Mouse (Mus musculus) c-Kit-positive CD71-negative TER-119-negative erythroid progenitor cells, embryonic 14.5 days (primary cell): ENCODE measurements around the gene Sorcs3.

ENCODE experiments used
- DNase-seq: peaks from one replicate; pipeline ENCODE4 v3.0.0-alpha.2; 2013; ENCODE audit warnings: low read depth

Sorcs3 gene

DNA sequence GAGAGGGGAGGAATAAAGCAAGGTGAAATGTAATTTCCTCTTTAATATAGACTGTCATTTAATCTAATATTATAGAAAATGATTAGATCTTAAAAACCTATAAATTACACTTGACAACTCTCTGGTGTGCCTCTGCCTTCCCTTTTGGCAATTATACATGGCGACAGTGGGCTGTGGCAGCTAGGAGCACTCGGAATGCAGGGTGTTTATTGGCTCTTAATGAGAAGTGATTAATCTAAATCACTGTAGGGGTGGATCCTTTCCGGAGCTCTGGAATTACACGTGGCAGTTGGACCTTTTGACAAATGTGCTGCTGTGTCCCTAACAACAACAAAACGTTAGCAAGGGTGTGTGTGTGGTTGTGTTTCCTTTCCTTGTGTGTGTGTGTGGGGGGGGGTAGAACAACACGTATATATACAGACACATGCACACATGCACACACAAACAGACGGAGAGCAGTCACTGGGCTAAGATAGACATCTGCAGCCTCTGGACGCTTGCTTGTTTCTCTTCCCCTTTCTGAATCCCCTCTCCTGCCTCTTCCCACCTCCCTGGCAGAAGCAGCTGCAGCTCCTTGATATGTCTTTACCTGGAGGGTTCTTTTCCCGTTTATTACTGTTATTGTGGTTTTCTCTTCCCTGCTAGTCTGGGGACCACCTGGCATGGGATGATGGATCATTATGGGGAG is 318.8 kb downstream of the Sorcs3 start:
- no peak for DNase-seq

DNA sequence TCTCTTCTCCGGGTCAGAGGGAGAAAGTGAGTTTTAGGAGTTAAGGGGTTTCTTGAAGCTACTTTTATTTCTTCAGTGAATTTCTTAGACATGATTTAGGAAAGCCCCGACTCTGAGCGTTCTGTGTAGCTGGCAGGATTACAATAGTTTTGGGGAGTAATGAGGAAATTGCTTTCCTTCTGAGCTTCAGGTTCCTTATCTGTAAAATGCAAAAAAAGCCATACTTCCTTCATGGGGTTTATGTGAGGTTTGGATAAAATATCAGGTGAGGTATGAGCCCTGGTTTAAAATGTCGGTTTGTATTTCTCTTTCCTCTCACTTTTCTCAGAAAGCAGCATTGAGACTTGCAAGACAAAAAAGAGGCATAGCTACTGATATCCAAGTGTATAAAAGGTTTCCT is 327.8 kb downstream of the Sorcs3 start:
- DNase-seq = no peak

DNA sequence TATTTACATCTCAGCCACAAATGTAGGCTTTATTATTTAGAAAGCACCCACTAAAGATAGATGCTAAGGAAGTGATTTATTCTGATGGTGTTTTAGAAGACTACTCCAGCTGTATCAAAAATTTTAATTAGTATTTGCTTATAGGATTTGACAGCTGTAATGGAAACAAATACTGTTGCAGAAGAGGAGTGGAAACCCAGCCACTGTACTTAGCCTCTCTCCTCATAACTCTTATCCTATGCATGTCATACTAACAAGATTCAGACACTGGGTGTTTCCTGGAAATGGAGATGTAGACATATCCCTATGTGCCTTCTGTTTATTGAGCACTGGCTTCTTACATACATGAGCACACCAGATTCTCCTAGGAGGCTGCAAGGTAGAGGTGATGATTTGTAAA is 338.5 kb downstream of the Sorcs3 start:
- DNase-seq = no peak

DNA sequence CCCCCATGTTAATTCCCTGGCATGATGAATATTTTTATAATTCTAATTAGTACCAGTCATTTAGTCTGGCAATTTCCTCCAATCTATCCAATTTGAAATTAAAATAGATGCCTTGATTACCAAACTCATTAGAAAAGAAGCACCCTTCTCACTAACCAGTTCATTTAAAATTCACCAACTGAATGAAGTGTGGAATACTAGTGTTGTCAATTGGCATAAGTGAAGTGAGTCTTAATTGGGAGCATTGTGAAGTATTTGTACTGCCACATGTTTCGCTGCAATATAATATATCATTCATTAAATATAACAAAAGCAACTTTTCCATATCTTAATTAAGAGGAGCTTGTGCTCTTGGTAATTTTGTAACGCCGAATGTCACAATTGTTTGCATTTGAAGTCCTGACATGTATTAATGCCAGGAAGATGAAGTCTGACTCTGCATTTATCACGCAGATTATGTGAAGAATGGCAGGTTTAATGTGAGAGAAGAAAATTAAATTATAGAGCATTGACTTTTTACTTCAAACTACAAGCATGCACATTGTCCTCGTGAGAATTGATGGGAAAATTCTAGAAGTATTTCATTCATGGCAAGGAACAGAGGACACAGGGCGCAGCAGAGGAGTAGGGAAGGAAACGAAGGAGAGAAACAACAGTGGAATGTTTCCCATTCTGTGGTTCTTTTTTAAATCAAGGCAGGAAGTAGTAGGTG is 339.8 kb downstream of the Sorcs3 start:
- DNase-seq = no peak

DNA sequence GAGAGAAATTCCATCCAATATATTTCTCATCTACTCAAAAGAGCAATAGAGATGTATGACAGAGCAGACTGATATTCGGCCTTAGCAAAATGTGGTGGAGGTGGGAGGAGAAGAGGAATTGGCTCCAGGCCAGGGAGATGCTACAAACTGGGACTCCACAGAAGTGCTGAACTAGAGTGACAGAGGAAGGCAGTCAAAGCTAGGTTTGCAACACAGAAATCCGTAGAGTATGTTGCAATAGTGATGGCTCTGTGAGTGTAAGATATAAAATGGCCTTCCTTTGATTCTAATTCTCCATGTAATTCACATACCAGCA is 340.3 kb downstream of the Sorcs3 start:
- DNase-seq = no peak

DNA sequence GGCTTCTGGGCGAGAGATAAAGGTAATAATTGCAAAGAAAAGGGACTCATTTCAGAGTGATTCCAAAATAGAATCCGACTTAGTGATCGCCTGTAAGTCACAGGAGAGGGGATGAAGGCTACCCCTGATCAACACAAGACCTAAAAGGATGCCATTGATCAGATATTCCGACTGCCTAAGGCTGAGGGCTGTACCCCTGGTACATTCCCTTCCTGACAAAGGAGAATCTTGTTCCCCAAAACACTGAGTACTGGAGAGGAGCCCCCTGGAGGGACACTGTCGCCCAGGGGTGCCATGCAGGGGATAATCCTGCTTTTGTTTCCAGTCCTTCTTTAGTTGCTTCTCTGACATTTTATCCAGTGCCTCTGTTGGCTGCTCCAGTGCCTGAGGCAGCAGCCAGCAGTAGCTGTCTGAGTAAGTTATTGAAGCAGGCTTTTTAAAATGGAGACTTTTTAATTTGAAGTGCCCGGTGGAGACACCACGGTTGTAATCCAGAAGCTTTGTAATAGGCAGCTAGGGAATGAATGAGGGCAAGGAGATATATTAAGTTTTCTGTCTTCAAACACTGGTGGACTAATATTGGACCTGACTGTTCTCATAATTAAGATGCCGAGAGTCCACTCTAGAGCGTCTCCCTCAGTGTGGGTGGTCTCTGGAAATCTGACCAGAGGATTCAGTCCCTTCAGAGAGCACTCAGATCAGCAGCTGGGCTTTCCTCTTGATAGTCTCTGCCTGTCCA is 342.5 kb downstream of the Sorcs3 start:
- DNase-seq = no peak

DNA sequence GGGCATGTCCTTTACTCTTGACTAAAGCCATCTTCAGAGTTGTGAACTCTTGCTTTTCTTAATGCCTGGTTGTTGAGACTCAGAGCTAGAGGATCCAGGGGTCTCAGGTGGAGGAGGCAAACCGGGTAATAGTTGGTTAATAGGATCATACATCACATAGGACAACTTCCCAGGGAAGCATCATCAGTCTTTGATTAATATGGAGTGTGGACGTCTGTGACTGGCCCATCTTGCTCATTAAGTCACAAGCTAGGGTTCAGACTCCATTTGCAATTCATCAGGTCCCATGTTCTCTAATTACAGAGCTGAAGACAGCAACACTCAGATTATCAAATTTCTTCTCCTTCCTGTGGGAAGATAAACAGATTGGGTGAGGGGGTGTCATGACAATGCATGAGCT is 353.6 kb downstream of the Sorcs3 start:
- no peak for DNase-seq

DNA sequence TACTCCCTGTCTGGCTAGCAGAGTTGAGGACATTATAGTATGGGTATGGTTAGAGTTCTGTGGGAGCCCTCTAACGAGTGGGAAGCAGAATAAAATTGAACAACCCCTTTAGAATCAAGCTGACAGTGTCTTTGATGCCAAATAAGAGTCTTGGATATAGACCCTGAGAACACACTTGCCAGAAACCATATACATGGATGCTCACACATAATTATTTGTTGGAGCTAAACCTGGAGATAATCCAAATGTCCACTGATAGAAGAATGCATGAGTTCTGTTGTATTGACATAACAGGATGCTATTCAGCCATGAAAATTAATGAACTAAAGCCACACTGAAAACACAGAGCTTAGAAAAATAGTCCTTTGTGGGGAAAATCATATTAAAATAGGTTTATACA is 369.9 kb downstream of the Sorcs3 start:
- no peak for DNase-seq

DNA sequence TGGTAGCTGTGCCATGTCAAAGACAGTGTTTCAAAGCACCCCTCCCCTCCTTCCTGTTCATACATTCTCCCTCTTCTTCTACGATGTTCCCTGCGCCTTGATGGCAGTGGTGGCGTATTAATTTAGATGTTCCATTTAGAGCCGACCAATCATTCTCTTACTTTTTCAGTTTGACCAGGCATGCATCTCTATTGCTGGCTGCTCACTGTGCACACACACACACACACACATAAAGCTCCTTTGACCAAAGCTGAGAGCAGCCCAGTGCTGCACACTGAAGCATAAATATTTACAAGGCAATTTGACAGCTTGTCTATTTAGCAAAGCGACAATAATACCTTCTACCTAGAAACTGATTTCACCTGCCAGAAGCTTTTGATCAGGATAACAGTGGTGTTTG is 371.3 kb downstream of the Sorcs3 start:
- DNase-seq = no peak

DNA sequence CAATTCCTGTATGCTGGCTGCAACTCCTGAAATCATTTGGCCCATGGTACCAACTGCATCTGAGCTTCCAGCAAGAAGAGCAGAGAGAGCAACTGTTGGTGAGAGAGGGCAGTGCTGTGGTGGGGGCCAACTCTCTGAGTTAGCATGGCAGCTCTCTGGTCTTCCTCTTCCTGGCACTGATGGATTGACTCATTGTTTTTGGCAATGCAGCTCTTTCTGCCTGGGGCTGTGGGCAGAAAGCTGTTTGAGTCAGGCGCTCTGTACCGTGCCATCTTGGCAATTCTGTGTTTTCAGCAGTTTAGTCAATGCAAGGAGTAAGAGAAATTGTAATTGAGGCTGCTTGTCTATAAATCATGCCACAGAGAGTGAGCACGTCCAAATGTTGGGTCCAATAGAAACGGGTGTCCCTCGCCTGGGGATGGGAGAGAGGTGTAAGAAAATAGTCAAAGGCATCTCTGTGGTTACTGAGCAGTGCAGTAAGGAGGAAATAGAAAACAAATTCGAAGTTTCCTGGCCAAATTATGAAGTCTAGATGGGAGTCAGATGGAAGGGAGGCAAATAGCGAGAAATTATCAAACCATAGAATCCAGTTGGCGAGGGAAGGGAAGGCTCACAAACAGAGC is 379.2 kb downstream of the Sorcs3 start:
- no peak for DNase-seq

DNA sequence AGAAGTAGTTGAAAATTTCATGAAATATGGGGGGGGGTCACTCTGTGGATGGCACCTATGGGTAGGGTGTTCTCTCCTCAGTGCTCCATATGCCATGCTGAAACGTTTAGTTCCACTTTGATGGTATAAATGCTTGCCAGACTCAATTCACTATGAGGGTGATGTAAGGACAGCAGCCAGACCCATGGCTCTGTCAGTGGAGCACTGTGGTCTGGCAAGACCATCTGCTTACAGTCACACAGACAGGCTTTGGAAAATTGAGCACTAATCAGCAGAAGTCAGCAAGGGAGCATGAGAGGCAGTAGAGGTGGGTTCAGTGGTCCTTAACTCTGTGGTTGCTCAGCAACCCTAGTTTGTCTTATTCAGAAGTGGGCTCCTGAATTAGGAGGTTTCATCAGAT is 411.1 kb downstream of the Sorcs3 start:
- no peak for DNase-seq

DNA sequence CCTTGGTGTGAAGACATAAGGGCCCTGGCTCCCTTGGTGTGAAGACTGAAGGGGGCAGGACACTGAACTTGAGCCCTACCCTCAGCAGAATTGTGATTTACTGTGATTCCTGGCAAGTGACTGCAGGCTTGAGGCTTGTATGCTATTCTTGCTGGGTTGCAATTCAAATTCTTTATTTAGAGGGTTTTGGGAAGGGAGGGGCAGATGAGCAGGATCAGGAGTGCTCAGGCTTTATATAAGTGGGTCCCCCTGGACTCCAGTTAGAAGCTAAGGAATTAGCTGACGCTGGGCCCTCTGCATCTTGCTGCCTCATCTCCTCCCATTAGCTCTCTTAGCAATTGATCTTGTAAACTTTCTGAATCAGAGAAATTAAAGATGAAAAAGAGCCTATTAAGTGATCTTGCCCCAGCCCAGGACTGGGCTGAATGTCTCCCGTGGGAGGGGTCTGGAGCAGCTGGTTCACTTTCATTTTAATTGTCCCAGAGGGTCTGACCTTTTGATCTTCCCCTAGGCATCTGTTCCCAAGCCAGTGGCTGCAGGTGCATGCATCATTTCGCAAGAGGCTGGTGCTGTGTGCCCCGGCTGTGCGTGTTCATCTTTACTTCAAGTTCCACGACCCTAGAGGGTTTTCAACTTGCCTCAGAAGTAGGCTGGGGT is 425.0 kb downstream of the Sorcs3 start:
- no peak for DNase-seq

DNA sequence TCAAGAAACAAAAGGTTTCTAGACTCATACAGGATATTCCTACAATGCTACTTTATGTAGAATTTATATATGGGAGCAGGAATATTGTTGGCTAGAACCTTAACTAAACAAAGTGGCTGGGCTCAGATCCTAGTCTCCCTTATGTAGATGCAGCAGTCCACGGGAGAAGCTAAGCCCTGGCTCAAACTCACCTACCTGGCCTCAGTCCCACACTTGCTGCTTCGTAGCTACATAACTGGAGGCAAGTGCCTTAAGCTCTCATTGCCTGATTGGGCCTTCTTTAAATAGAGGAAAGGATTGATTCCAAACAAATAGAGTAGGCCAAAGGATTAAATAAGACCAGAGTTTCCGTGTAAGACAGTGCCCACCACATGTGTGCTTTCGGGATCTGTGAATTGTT is 436.7 kb downstream of the Sorcs3 start:
- no peak for DNase-seq

DNA sequence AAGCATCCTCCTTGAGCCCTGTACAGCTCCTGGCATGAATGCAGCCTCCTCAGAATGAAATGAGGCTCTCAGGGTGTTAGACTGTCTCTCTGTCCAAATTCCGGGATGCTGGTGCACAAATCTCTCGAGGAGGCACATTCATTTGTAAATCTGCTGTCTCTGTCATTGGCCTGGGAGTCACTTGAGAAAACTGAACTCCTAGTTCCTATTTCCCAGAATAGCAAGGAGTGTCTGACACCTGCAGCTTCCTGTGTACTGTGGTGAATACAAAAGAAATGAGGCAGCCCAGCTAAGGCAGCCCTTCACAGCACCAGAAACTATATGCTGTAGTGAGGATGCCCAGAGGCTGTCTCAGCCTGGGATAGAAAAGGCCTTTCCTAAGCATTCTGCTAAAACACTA is 444.1 kb downstream of the Sorcs3 start:
- DNase-seq = no peak

DNA sequence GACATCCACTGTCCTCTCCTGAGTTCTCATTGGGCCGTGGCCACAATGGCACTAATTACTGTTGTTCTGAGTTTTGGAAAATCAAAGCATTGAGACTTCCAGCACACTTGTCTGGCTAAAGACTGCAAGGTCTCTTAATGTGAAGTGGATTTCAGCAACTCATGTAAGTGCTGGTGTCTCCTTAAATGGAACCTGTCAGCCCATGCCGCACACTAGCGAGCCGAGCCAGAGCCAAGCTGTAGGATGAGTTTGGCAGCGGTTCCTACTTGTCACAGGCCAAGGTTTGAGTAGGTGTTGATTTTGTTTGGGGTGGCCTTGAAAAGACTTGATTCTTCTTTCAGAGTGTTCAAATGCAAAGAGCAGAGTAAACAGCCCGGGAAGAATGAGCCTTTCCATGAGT is 445.8 kb downstream of the Sorcs3 start:
- no peak for DNase-seq

DNA sequence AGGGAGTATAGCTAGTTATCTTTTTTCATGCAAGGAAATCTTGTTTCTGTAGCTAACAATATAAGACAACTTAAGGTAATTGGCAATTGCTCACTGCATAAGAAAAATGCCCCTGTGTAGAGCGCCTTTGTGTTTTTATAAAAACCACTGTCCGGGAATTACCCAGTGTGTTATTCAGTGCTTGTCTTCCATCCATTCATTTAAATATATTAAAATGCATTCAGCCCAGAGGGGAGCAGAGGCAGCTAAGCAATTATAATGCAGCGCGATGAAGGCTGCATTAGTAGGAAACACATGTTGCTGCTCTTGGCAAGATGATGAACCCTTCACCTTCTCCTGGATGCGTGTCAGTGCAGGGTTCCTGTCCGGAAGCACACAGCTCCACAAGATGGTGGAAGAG is 454.4 kb downstream of the Sorcs3 start:
- DNase-seq = no peak

DNA sequence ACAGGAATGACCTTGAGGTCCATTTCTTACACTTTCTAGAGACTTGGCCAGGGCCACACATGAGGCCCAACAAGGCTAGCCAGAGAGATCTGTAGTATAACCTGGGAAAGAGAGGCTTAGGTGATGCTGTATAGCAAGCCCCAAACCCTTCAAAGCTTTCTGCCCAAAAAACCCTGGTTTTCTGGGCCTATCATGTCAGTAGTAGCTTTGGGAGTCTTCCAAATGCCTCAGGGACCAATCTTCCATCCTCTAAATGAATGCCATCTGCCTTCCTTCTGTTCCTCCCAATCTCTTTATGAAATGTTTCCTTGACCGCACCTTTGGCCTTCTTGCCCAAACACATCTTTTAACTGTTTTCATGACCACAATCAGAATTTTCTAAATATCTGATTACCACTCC is 474.1 kb downstream of the Sorcs3 start:
- DNase-seq = no peak

DNA sequence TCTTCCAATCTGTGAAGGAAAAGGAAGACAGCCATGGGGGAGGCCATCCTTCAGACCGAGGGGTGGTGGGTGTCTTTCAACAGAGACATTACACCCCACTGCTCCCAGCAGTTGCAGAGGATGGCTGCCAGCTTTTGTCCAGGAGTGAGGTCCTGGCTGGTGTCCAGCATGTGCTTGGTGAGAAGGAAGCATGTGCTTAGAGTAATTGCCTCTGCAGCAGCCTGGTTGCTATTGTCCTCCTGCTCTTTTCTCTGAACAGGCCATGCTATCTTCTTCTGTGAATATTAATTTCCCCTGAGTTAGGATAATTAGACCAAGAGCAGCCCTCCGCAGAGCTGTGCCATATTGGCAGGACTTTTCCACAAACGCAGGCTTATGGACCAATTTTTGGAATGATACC is 476.7 kb downstream of the Sorcs3 start:
- no peak for DNase-seq

DNA sequence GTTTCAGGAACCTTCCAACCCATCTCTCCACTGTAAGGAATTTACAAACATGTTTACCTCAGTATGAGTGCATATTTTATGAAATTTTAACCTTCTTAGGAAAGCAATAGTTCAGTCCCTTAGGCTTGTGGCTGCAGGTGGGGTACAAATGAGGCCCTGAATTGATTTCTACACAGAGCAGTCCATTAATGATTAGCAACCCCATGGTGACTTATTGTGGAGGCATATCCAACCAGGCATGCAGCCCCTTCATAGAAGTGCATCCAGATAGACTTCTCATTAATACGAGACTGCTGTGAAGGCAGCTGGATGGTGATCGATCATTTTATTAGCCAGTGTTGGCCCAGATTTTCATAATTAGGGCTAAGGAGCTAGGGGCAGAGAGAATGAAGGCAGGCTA is 480.5 kb downstream of the Sorcs3 start:
- no peak for DNase-seq

DNA sequence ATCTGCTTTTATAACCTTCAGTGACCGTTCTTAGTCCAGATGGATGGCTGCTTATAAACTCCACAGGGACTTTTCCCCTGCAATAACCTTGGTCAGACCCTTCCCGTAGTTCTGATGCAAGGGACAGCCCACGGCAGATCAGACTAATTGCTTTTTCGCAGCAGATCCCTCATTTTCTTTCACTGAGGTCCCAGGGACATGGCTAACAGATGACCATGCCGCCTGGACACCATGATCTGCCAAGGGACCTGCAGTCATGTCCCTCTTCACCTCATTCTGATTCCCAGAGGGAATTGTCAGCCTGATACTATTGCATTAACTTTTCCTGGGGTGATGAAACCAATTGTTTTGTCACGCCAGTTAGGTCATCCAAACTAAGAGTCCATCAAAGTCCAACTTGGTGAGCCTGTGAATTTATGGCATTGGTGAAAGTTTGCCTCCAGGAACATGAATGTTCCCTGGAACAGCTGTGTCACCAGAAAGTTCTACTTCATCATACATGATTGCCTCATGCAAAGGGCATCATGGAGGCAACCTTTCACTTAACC is 494.4 kb downstream of the Sorcs3 start:
- DNase-seq = no peak

DNA sequence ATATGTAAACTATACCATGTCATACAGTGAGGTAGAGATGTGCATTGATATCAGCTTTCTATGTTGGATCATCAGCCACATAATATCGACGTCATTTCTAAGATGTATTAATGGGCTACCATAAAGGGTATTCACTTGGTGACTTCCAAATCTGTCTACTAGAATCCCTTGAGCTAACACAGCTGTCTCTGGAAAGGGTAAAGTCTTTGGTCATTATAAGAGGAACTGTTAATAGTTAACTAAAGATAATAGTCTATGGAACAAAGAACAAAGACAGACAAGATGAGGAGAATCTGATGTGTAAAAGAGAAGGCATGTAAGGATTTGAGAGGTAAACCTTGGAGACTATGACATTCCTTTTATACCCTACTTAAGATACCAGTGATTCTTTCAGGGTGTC is 497.9 kb downstream of the Sorcs3 start:
- no peak for DNase-seq

DNA sequence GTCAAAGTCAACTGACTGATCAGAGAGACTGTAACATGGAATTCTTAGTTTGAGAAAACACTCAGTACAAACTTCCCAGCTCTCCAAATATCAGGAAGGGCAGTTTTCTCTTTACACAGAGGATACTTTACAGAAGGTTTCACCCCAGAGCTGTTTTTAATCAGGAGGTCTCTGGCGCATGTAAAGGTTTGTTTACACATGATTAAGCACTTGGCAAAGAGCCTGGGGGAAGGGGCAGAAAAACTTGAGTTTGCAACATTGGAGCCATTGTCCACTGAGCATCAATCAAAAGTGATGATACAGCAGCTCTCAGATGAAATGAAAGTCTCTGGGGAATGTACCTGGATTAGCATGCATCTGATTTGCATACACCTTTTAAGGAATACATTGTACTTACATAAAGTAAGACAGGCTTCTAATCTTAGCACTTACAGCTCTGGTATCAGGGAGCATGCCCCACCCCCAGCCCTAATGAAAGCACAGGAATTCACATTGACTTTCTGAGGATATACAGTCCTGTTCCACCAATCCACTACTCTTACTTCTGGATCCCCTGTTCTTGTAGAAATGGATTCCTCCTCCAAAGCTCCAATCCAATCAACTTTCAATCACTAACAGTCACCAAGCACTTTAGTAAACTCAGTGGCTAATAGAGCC is 500.6 kb downstream of the Sorcs3 start:
- DNase-seq = no peak
